Mouse (Mus musculus): ENCODE data around the gene Mmp19. TPM values are rescaled to one million over a fixed set of nuclear protein-coding genes. Genes with fewer than 3 reads are reported as not detected.

The Mmp19 gene
- total RNA-seq (2015) (4.8 and 5.3 TPM in 2 replicates), total RNA-seq (2017) (12.8 and 15.5 TPM in 2 replicates)

- ATAC-seq (replicated peaks; ENCODE audit: poor library complexity) = peak; percentile 69
These were observed at the start of gene Mmp19 for GRCm38 (mm10) chr10:128790398-128791124. Gene Mmp19, plus strand, starts transcription at chr10:128790910.

DNA sequence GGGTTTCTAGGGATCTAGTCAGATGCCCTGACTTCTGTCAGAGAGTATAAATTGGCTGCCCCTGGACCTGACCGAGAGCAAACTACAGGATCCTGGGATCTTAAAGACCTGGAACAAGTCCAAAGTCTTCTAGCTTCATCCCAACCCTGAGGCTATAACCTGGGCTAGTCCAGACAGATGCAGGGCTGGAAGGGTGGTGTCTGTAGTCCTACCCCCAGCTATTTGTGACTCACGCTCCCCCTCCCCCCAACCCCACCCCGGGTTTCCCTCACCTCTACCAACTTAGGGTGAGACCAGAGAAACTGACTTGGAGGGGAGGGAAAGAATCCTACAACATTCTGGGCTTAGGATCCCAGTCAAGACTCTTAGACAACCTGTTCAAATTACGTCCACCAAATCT lies 48.1 kb upstream of the Mmp19 start:
- ATAC-seq (replicated peaks; ENCODE audit: poor library complexity) = no peak

GRCm38 (mm10) chr10:128743235-128743634 lies 47.5 kb upstream of the Mmp19 start:
- no peak for ATAC-seq (replicated peaks; ENCODE audit: poor library complexity)

- ATAC-seq (replicated peaks; ENCODE audit: poor library complexity) = 0 out of 2 replicates have a peak, but pooled peaks have one; percentile 8
These were observed 46.9 kb upstream of the Mmp19 start for GRCm38 (mm10) chr10:128743791-128744191.

GRCm38 (mm10) chr10:128744211-128744610 lies 46.5 kb upstream of the Mmp19 start:
- no peak for ATAC-seq (replicated peaks; ENCODE audit: poor library complexity)

GRCm38 (mm10) chr10:128744680-128745601 lies 45.8 kb upstream of the Mmp19 start, which contains the start of gene Dgka:
Gene Dgka, minus strand, starts transcription at chr10:128744855.
- ATAC-seq (replicated peaks; ENCODE audit: poor library complexity) = no peak

DNA sequence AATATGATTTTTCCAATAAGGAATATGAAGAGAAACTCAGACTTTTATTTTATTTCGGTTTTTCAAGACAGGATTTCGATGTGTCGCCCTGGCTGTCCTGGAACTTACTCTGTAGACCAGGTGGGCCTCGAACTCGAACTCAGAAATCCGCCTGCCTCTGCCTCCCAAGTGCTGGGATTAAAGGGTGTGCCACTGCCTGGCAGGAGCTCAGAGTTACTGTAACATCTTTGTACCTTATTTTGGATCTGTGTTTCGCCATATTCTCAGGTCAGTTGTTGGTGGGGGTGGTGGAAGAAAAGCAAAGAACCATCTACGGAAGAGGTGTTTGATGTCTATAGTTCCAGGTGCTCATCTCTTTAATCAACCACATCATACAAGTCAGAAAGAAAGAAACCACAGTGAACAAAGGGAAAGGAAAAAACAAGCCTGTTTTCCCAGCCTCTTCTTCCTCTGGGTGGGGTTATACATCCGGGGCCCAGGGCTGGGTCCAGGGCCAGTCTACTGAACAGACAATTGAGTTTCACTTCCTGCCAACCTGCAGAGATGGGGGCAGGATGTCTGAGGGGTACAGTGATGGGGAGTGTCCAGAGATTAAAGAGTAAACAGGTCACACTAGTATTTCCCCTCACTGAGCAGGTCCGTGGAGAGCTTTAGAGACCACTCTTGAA lies 44.6 kb upstream of the Mmp19 start:
- ATAC-seq (replicated peaks; ENCODE audit: poor library complexity) = no peak

GRCm38 (mm10) chr10:128746972-128747645 lies 43.6 kb upstream of the Mmp19 start:
- ATAC-seq (replicated peaks; ENCODE audit: poor library complexity) = no peak

DNA sequence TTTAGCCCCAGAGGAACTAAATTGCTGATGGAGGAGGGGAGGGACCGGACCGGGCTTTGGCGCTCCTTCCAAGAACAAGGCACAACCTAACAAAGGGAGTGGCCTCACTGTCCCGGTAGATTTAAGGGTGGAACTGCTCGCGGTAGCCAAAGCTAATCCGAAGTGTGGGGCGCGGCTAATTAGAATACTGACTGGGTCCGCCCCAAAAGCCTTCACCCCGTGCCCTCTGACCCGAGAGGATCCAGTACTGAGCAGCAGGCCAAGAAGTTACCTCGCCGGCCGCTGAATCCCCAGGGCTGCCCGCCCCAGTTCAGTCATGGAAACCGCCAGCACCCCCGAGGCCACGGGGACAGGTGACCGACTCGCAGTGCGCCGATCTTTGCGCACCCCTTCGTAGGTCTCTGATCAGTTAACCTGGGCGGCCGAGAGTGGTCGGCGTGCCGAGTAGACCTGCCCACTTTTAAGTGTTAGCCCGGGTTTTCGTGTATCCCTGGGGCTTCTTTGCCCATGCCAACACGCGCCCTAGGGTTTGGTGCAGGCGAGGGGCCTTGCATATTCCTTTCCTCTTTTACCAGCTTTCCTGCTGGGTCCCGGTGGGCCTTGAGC lies 43.0 kb upstream of the Mmp19 start, which contains the start of gene Pym1:
Pym1 (plus strand) TSS at position 244 of the 606 bp plus-strand sequence.
- peak; percentile 67 for ATAC-seq (replicated peaks; ENCODE audit: poor library complexity)

DNA sequence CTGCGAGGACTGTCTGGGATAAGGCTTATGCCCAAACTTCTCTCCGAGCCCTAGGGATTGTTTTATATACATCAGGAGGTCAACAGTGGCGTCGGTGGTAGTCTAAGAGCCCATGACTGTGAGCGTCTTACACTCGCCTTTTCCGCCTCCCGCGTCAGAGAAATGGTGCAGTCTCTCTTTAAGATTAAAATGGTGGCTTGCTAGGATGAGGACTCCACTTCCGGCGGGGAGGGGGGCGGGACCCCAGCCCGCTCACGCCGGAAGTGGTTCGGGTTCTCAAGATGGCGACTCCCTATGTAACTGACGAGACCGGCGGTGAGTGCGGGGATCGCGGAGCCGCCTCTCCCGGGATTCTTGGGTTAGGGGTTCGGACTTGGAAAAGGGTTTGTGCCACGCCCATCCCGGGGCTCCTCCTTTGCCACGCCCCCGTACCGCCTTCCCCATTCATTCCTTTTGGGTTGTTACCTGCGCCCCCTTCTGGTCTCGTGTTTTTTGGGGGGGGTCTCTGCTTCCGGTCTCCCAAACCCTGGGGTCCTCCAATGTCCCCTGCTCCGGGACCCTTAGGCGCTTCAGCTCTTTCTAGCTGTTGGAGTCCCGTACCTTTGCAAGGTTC lies 42.4 kb upstream of the Mmp19 start:
- ATAC-seq (replicated peaks; ENCODE audit: poor library complexity) = peak; percentile 71

- ATAC-seq (replicated peaks; ENCODE audit: poor library complexity) = peak; percentile 61; the same call in 1 of the 2 replicates
These were observed 17.8 kb upstream of the Mmp19 start for GRCm38 (mm10) chr10:128772895-128773294.

- peak; percentile 84 for ATAC-seq (replicated peaks; ENCODE audit: poor library complexity)
These were observed 17.0 kb upstream of the Mmp19 start for GRCm38 (mm10) chr10:128773685-128774084.

- ATAC-seq (replicated peaks; ENCODE audit: poor library complexity) = no peak
These were observed 12.3 kb upstream of the Mmp19 start for GRCm38 (mm10) chr10:128778441-128778840.

DNA sequence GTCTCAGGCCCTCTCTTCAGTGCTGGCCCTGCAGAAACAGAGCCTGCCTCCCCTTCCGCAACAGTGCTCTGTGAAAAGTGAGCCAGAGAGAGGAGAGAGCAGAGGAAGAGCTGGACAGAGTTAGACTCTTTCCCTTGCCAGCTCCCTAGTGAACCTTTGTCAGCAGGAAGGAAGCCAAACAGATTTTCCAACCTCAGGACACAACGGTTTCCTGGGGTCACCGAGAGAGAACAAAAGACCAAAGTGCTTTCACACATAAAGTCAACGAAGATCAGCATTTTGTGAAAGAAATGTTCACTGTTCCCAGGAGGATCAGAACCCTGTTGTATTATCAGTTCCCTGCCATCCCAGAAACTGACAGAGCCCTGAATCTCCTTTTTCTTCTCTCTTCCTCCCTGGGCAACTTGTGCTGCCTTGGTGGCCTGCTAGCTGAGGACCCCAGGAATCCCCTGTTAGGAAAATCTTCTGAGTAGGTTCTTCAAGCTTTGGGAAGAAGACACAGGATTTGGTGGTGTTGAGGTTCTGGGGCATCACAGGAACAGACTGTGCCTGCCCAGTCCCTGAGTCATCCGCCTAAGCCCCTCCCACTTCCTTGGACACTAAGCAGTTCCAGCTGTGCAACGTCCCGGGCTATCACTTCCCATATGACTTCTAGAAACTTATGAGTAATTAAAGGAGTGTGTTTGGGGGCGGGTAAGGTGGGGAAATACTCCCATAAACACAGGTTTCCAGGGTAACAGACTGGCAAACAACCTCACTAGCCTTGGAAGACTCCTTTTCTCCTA lies 11.5 kb upstream of the Mmp19 start:
- ATAC-seq (replicated peaks; ENCODE audit: poor library complexity) = peak; percentile 93

DNA sequence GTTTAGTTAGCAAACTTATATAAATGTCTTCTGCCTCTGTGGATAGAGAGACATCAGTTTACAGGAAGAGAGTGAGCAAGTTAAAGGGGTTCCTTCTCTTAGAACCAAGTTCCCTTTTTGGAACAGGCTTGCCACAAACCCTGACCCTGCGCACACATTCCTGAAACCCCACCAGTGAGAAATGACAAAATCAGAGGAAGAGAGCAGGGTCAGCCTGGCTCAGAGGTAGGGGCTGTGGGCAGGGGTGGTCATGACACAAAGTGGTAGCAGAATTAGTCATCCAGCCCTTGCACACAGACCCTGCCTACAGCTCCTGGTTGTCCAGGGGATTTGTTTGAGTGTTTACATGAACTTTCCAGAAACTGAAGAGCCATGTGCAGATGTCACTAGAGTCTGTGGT lies 10.5 kb upstream of the Mmp19 start:
- ATAC-seq (replicated peaks; ENCODE audit: poor library complexity) = peak; percentile 77

GRCm38 (mm10) chr10:128792041-128792440 lies 1.3 kb downstream of the Mmp19 start:
- peak; percentile 30; the same call in 1 of the 2 replicates for ATAC-seq (replicated peaks; ENCODE audit: poor library complexity)

GRCm38 (mm10) chr10:128793258-128793657 lies 2.5 kb downstream of the Mmp19 start:
- ATAC-seq (replicated peaks; ENCODE audit: poor library complexity) = no peak

GRCm38 (mm10) chr10:128794391-128794790 lies 3.7 kb downstream of the Mmp19 start:
- ATAC-seq (replicated peaks; ENCODE audit: poor library complexity) = peak; percentile 30; the same call in 1 of the 2 replicates

GRCm38 (mm10) chr10:128795581-128795980 lies 4.9 kb downstream of the Mmp19 start:
- ATAC-seq (replicated peaks; ENCODE audit: poor library complexity) = no peak

Data from megakaryocyte progenitor cell, adult 5-6 weeks (primary cell).